Mouse (Mus musculus) megakaryocyte, embryonic 14.5 days (primary cell): ENCODE results near the gene Bckdhb. TPM values are rescaled to one million over a fixed set of nuclear protein-coding genes. Genes with fewer than 3 reads are reported as not detected.
"Not testable (repeated sequence)": the region's sequence is repeated elsewhere in the genome, so short reads cannot be mapped to it uniquely, and the experiment has no call there.

Experiments used
- H3K27me3 ChIP-seq: replicated peaks from 2 replicates; pipeline ENCODE3; 2012; ENCODE audit warnings: inconsistent platforms
- H3K36me3 ChIP-seq: replicated peaks from 2 replicates; pipeline ENCODE3; 2012; ENCODE audit warnings: low read length, inconsistent platforms, mixed read lengths
- H3K4me1 ChIP-seq: 2 replicates; pipeline ENCODE4 v1.6.1; 2012; ENCODE audit warnings: inconsistent platforms
- H3K4me3 ChIP-seq: replicated peaks from 2 replicates; pipeline ENCODE3; 2012; ENCODE audit warnings: moderate library complexity, mild to moderate bottlenecking, inconsistent platforms
- H3K9me3 ChIP-seq: 2 replicates; pipeline ENCODE4 v1.6.1; 2012; ENCODE audit warnings: inconsistent platforms
- FLI1 ChIP-seq: IDR thresholded peaks from 2 replicates; pipeline ENCODE4 v1.6.1; 2012; ENCODE audit warnings: low read length, inconsistent platforms, mixed read lengths
- GATA1 ChIP-seq: IDR thresholded peaks from 3 replicates; pipeline ENCODE4 v1.6.1; 2012; ENCODE audit warnings: mixed read lengths, low read length, inconsistent platforms, borderline replicate concordance
- polyA plus RNA-seq: library from polyadenylated mRNA; stranded (reverse); fragments of >175 nt; gene quantifications from 2 replicates; pipeline ENCODE4 v1.2.3, GENCODE M21; 2012; ENCODE audit warnings: low replicate concordance; ENCODE audit not compliant: insufficient read depth

Bckdhb gene
- polyA plus RNA-seq, 1 experiment: 7.3 TPM

- Histone ChIP-seq H3K9me3 (peaks cover 5% of the 10 kb centered on the region), H3K27me3 (no peaks in the 10 kb centered on the region), H3K4me1 (no peaks in the 10 kb centered on the region), H3K4me3 (no peak overlapping the region), H3K36me3 (no peaks in the 10 kb centered on the region)
- TF ChIP-seq GATA1 (no peak), FLI1 (no peak)
These were observed 14.0 kb upstream of the Bckdhb start for GRCm38 (mm10) chr9:83910926-83911325.

- Histone ChIP-seq H3K27me3 (peaks cover 2% of the 10 kb centered on the region), H3K9me3 (no peaks in the 10 kb centered on the region; the same call in 1 of the 2 replicates), H3K36me3 (no peaks in the 10 kb centered on the region), H3K4me3 (no peak overlapping the region), H3K4me1 (peaks cover 19% of the 10 kb centered on the region)
- TF ChIP-seq GATA1 (no peak), FLI1 (no peak)
These were observed 2.9 kb upstream of the Bckdhb start for GRCm38 (mm10) chr9:83922076-83922475.

GRCm38 (mm10) chr9:83924356-83924755 lies 589 bp upstream of the Bckdhb start:
- TF ChIP-seq GATA1: no peak
- H3K4me3 ChIP-seq: peak overlapping the region; percentile 94
- no peaks in the 10 kb centered on the region; the same call in 1 of the 2 replicates for H3K9me3 ChIP-seq
- no peaks in the 10 kb centered on the region for H3K27me3 ChIP-seq
- peaks cover 19% of the 10 kb centered on the region for H3K4me1 ChIP-seq
- H3K36me3 ChIP-seq: no peaks in the 10 kb centered on the region

- H3K4me3 ChIP-seq: peak overlapping the region; percentile 94
- H3K36me3 ChIP-seq: no peaks in the 10 kb centered on the region
- no peaks in the 10 kb centered on the region for H3K27me3 ChIP-seq
- TF ChIP-seq GATA1 (no peak), FLI1 (no peak)
- H3K9me3 ChIP-seq: no peaks in the 10 kb centered on the region; the same call in 1 of the 2 replicates
- H3K4me1 ChIP-seq: peaks cover 15% of the 10 kb centered on the region
These were observed 720 bp downstream of the Bckdhb start for GRCm38 (mm10) chr9:83925688-83926041.

GRCm38 (mm10) chr9:83926302-83926701 lies 1.4 kb downstream of the Bckdhb start:
- Histone ChIP-seq H3K27me3 (no peaks in the 10 kb centered on the region), H3K4me1 (peaks cover 9% of the 10 kb centered on the region), H3K36me3 (no peaks in the 10 kb centered on the region), H3K4me3 (no peak overlapping the region), H3K9me3 (no peaks in the 10 kb centered on the region; the same call in 1 of the 2 replicates)
- TF ChIP-seq FLI1 (no peak), GATA1 (no peak)

- H3K4me3 ChIP-seq, H3K36me3 ChIP-seq, H3K9me3 ChIP-seq, H3K4me1 ChIP-seq, H3K27me3 ChIP-seq: not testable (repeated sequence)
These were observed 14.6 kb downstream of the Bckdhb start for GRCm38 (mm10) chr9:83939501-83939900.

- no peak overlapping the region for H3K4me3 ChIP-seq
- H3K4me1 ChIP-seq: no peaks in the 10 kb centered on the region
- no peak for TF ChIP-seq FLI1
- no peak for TF ChIP-seq GATA1
- no peaks in the 10 kb centered on the region for H3K36me3 ChIP-seq
- no peaks in the 10 kb centered on the region for H3K9me3 ChIP-seq
- H3K27me3 ChIP-seq: no peaks in the 10 kb centered on the region
These were observed 15.1 kb downstream of the Bckdhb start for GRCm38 (mm10) chr9:83940016-83940415.

GRCm38 (mm10) chr9:83940537-83941363 lies 15.8 kb downstream of the Bckdhb start:
- Histone ChIP-seq H3K27me3 (no peaks in the 10 kb centered on the region), H3K36me3 (no peaks in the 10 kb centered on the region), H3K9me3 (no peaks in the 10 kb centered on the region), H3K4me1 (no peaks in the 10 kb centered on the region), H3K4me3 (no peak overlapping the region)
- TF ChIP-seq GATA1 (no peak), FLI1 (no peak)

- TF ChIP-seq FLI1 (no peak), GATA1 (no peak)
- H3K4me3 ChIP-seq: no peak overlapping the region
These were observed 26.4 kb downstream of the Bckdhb start for GRCm38 (mm10) chr9:83951336-83951735.

GRCm38 (mm10) chr9:83956632-83957314 lies 31.8 kb downstream of the Bckdhb start:
- TF ChIP-seq FLI1: no peak
- no peak for TF ChIP-seq GATA1
- H3K9me3 ChIP-seq: no peaks in the 10 kb centered on the region
- peaks cover 12% of the 10 kb centered on the region for H3K36me3 ChIP-seq
- no peaks in the 10 kb centered on the region for H3K27me3 ChIP-seq
- H3K4me1 ChIP-seq: peaks cover 6% of the 10 kb centered on the region
- H3K4me3 ChIP-seq: peak overlapping the region; percentile 85

More at GRCm38 (mm10) chr9:83951336-83951735, 26.4 kb downstream of the Bckdhb start:
- Histone ChIP-seq H3K27me3 (no peaks in the 10 kb centered on the region), H3K36me3 (peaks cover 12% of the 10 kb centered on the region), H3K9me3 (no peaks in the 10 kb centered on the region), H3K4me1 (no peaks in the 10 kb centered on the region)
